Mouse (Mus musculus) spleen, adult 2 months (tissue): Measurements from ENCODE around the gene 1700022I11Rik.

ENCODE experiments used
- CTCF ChIP-seq: fragments of 200-500 bp; IDR thresholded peaks from 2 replicates; pipeline ENCODE4 v1.5.1; 2011; ENCODE audit warnings: mild to moderate bottlenecking, inconsistent platforms; ENCODE audit not compliant: insufficient read depth, insufficient read length, insufficient replicate concordance; ENCODE audit errors: extremely low read depth
- POLR2A ChIP-seq: fragments of 200-500 bp; IDR thresholded peaks from 2 replicates; pipeline ENCODE4 v1.6.1; 2011; ENCODE audit warnings: low read depth, low read length, inconsistent platforms

DNA sequence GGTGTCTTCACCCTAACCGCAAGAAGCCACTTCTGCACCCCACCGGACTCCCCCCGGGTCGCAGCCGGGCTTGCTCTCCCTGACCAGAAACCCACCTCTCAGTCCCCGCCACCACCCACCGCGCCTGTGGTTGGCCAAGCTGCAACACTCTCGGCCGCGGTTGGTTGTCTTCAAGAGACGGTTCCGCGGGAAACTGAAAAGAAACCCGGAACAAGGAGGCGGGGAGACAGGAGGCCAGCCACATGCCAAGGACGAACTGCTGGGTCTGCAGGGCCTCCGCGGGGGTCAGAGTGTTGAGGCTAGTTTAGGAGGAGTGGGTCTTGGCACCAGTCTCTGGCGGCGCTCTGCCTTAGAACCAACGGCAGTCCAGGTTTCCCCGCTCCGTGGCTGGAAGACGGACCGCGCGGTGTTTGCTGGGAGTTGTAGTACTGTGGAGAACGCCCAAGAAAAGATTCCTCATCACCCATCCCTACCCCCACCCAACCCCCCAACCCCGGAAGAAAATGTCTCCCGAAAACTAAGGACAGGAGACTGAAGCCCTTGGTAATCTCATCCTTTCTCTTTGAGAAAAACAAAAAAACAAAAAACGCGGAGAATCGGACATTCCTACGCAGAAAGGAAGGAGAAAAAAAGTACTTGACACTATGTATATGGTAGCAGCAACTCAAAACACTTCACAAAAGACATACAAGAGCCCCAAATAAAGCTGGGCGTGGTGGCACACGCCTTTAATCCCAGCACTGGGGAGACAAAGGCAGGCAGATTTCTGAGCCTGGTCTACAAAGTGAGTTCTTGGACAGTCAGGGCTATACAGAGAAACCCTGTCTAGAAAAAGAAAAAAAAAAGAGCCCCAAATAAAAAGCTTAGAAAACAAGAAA is 41.0 kb downstream of the 1700022I11Rik start, which contains the start of gene Fancg:
- TF ChIP-seq CTCF, result no peak
- TF ChIP-seq POLR2A, result no peak
